Mouse (Mus musculus) monocyte, adult 5-6 weeks (primary cell): ENCODE measurements at regions not wholly inside any gene's neighbourhood (a gene's known extent, or its start where the extent isn't known, plus 50 kb on each side); places are given as distances from the start of the nearest gene placed in this dataset.

ENCODE experiments used
- ATAC-seq: fragments of 153-309, 156-312 bp; replicated peaks from 2 replicates; pipeline ENCODE4 v1.8.0; 2017; ENCODE audit warnings: mild to moderate bottlenecking; ENCODE audit not compliant: low TSS enrichment, insufficient number of reproducible peaks, severe bottlenecking, poor library complexity, low FRiP score

DNA sequence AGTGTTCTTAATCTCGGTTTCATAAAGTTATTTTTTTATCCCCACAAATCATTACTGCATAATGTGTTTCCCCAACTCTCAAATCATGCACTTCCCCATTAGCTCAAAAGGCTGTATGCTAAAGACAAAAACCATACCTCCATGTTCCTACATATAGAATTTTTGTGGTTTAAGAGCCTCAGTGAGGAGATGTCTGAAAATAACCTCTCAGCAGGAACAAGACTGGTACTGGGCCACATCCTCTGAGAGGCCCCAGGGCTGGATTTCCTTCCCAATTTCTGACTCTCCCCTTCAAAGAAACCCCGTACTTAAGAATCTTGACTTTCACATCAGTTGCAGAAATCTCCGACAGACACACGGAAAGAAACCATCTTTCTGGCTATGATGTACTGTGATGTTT is 580.7 kb upstream of the Nox3 start:
- ATAC-seq: peak; percentile 47

DNA sequence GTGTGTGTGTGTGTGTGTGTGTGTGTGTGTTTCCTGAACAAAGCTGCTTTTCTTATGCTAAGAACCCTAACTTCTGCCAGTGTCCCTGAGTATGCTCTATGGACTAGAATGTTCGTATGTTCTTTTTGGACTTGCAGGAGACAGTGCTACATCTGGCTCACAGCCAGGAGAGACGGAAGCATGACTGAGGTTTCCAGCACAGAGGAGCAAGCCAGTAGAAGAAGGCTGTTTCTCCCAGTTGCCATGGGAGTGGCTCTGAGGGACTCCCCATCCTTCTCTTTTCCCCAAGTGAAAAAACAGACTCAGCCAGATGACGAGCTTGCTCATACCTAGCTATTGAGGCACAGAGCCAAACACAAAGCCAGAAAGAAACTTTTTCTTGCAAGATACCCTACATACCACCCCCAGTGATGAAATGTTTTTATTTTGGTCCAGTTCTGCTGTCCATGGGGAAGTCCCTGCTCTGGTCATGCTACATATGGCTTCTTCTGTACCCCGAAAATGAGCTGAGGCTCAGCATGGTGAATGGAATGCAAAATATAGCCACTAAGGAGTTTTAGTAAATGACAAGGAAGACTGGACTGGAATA is 582.3 kb upstream of the Nox3 start:
- ATAC-seq: no peak; the same call in 1 of the 2 replicates

DNA sequence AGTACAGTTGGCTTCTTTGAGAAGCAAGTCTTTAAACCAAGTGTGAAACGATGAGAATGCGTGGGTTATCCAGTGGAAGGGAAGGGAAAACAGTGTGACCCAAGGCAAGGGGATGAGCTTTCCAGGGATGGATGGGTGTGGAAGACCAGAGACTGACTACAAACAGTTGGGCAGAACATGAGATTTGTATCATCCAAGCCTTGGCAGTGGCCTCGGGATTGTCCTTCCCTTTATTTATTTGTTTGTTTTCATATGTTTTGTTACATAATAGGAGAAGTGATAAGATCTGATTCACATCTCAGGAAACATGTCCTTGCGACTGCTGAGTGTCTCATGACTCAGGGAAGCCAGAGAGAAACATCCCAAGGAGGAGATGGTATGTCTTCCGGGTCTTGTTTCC is 585.4 kb upstream of the Nox3 start:
- no peak for ATAC-seq

DNA sequence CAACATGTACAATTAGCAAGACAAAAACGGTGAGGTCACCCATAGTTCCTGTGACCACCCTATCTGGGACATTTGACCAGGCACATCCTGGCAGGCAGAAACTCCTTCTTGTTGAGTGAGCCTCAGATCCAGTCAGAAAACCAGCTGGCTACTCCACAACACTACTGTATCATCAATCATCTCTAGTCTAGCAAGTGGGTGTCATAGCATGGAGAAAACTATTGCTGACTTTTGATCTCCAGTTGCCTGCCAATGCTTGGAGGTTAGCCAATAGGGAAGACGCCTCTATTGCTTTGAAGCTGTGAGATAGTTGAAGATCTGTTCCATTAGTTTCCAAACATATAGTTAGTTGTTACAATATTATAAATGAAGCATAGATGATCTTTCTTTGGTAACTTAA is 595.4 kb upstream of the Nox3 start:
- no peak for ATAC-seq

DNA sequence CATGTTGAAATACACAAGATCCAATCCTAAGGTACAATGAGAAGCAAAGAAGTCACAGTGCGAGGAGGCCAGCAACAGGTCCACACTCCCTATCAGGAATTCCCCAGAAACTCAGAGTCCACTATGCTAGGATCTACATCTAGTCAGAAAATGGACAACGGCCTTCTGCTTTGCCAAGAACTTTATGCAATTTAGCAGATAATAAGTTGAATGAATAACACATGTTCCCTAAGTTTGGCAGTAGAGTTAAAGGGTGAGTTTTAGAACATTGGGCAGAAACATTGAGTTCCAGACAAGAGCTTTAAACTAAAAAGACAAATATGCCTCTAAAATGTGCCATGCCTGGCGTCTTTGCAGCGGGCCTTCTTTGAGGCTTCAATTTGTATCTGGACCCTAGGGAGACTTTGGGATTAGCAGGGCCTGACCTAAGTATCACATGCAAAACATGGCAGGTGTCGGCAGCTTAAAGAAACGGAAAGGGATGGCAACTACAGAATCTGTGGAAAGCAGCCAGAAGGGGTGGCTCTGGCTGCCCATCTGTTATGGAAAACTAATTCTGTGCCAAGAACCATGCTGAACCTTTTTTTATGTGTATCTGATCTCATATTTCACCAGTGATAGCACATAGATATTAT is 600.6 kb upstream of the Nox3 start:
- ATAC-seq: no peak

DNA sequence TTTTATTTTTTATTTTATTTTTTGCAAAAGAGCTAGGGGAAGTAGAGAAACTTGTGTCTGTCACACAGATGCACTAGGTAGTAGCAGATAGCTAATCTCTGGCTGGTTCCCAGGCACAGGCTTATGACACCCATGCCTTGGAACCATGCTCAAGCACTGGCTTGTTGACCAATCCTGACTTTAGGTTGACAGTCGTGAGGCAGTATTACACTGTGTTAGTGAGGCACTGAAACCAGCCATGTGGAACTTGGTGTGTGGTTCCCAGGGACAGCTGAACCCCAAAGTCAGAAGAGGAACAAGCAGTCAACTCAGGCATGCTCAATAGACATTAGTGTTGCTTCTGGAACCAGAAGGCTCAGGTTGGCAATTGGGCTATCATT is 601.1 kb upstream of the Nox3 start:
- ATAC-seq: no peak

DNA sequence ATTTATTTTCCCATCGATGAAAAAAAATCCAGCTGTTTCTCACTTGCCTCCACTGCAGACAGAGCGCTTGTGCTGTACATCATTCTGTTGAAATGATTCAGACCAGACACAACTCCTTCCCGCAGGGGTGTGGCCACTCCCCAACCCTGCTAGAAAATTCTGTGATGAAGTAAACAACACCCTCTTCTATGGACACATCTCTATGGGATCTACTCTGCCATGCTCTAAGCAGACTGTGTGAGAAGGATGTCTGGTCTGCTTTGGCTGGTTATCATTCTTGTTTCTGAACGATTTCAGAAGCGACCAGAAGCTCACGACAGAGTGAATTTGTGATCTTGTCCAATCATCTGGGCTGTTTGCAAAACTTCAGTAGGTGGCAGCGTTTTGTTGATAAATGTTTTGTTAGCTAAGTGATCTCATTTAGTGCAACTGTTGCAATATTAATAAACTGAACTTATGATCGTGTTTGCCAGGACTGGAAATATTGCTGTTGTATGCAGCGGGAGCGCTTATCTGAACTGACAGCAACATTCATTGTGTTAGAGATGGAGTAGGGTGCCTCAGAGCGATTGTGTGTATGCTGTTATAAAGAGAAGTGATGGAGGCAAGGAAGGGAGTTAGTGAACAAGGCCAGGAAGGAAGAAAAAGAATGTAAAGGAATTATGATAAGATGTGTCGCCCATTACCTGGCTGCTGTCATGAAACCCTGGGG is 605.2 kb upstream of the Nox3 start:
- ATAC-seq: no peak

DNA sequence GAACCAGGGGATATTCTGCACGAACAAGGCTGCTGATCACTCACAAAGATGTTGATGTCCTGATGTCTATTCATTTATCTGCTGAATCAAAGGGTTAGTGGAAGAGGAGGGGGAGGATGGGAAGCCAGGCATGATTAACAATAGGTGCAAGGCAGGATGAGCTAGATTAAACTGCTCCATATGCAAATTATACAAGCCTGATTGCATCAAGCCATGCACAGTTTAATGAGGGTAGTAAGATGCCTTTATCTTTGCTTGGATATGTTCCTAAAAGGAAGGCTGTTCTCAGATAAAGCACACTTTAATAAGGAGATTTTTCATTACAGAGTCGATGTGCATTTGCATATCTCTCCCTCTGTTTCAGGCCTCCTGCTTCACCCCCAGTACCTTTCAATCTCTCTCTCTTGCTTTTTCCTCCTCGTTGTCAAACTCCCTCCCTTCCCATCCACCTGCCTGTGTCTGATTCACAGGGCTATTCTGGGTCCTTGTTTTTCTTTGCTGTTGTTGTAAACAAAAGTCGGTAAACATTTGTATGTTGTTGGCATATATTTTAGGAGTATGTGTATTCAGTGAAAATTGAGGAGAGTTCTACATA is 615.8 kb upstream of the Nox3 start:
- ATAC-seq: no peak

DNA sequence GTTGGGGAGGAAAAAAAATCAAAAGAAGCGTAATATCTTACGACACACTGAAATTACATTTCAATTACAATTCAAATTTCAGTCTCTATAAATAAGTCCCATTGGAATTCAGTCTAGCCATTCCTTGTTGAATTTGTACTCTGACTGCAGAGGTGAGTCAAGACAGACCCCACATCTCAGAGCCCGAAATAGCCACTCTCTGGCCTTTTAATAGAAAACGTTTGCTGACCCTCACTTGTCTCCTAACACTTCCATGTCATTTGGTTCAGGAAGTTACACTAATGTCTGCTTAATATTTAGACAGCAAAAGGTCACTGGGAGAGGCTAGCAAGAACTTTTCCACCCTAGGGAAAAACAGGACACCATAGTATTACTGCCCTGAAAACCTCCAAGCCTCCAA is 623.1 kb upstream of the Nox3 start:
- ATAC-seq: no peak

DNA sequence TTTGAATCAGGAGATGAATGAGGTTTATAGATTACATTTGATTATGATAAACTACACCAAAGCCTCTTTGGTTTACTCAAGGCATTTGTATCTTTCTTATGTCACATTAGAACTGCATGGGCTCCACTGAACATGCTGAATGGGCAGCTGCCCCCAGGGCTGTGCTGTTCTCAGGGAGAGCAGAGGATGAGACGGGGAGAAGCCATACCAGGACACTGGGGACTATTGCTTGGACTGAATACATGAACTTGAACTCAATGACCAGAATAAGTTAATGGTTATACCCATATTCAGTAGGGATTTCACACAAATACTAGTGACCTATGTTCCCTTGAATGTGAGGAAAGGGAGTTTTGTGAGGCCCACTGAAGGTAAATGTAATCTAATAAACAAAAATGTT is 632.7 kb upstream of the Nox3 start:
- ATAC-seq: no peak

DNA sequence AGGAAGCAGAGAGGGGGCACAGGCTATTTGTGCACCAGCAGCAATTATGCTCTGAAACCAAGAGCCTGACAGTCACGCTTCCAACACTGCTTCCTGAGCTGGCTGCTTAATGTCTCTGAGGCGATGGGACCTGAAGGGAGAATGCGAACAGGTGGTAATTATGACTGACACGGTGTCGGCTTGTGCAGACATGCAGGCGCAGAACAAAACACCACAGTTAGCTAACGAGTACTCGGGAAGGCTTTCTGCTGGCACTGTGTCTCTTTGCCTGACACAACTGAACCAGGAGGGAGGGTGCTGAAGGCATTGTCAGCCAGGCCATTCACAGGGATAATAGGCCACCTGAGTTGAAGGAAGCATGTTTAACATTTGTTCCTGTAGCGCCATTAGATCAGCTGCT is 635.6 kb upstream of the Nox3 start:
- no peak for ATAC-seq

DNA sequence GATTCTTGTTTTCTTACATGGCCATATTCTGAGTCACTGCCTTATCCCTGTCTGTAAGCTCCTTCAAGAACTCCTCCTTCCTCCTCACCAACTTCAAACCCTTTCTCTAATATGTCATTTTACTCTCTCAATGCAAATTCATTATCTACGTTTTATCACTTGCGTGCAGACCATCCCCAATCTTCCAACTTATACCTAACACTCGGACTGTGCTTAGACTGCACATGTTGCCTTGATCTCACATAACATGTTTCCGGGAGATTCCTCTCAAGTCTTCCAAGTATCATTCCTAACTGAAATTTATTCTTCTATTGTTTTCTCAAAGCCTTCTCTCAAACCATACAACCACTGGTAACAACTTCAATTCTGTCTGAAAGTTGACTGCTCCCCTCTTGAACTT is 637.0 kb upstream of the Nox3 start:
- ATAC-seq: no peak

DNA sequence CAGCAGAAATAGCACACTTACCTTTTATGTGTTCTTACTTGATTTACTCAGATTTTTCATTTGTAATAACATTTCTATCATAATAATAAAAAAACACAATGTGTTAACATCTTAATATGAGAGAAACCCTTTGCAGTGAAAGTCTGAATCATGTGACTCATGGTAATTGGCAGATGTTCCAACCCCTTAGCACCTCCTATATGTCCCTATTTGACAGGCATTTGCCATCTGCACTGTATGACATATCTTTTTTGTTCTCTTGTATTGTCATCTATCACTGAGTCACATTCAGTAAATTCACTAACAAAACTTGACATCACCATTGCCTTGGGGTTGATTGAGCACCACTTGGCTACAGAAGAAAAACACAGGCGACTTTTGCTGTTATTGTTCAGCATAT is 641.1 kb upstream of the Arid1b start:
- ATAC-seq: no peak

DNA sequence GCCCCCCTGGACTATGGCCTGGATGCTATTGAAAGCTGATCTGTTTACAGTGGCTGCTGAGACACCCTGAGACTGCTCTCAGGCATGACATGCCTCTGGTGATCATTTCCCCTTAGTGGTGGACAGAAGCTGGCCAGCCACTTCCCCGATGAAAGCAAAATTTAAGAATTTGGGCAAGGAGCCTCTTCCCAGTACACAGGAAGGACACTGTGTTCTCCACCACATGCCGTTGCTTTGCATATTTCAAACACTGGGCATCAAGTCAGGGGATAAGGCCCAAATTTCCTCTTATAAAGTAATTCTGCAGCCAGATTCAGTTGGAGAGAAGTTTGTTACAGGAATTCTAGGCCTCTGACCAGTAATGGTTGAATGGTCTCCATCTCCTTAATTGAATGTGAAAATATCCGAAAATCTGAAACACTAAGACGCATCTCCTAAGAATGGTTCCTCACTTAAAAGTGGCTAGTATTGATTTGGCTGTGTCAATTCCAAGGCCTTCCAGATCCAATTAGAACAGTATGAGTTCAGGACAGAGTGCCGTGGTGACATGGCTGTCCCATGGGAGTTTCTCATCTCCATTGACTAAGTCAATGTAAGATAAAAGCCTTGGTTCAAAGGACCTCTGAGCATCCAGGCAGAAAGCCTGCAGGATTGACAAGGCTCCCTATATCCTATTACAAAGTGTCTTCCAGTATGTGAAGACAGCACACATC is 638.5 kb upstream of the Arid1b start:
- no peak for ATAC-seq

DNA sequence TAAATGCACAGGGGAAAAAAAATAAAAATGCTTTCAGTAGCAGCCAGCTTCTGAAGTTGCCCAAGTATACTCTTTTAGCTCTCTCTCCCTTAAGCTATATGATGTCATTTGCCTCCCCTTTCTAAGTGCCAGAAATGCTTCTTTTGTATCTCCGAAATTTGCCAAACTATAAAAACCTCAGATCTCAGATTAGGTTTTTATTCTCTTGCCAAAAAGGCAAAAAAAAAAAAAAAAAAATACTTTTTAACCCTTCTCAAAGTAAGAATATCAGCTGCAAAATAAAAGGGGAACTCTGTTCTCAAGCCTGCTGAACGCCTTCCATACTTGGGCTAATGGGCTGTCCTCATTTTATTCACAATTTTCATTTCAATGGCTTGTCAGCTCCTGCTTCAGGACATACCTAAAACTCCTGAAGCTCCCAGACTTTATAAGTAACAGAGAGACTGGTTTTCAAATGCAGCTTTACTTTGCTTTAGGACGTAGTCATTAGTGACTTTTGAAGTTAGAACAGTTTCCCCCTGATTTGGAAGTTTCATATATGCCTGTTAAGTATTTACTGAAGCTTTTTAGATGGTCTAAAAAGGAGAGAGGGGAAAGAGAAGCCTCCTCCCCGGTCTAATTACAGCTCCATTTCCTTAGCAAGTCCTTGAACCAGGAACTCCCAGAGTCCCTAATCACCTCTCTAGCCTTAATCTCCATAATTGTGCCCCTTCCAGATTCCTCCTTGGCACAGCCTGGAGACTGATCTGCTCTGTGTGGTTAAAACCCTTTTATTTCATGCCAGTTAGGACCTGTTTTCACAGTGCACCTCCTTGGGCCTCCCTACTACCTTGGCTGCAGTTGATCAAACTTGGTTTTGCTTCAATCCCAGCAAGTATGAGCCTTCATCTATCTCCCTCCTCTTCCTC is 633.5 kb upstream of the Arid1b start:
- no peak for ATAC-seq

DNA sequence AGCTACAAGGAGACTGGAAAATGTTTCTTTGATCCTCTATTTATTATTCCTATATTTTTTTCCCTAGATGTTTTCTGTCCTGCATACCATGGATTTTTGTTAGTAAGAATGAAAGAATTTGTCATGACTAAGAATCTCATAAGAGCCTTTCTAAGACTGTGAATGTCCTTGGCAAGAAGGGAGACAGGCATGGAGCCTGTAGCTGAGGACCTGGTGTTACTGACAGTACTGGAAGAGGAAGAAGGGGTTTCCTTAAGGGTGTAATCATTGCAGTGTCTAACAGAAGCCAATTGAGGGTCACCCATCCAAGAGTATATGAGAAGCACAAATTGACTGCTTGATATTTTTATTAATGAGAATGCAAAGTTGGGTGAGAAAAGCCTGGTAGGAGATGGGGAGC is 628.3 kb upstream of the Arid1b start:
- no peak for ATAC-seq

DNA sequence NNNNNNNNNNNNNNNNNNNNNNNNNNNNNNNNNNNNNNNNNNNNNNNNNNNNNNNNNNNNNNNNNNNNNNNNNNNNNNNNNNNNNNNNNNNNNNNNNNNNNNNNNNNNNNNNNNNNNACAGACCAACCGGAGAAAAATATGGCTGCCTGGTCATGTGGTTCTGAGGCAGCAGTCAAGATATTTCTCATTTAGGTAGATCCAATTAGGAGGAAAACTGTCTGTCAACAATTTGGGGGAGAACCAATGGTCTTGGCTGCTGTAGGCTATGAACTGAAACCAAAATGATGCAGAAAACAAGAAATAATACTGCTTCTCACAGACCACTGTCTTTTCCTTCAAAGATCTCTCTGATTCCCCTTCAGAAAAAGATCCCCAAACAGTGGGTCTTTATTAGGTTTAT is 613.7 kb upstream of the Arid1b start:
- ATAC-seq: no peak

DNA sequence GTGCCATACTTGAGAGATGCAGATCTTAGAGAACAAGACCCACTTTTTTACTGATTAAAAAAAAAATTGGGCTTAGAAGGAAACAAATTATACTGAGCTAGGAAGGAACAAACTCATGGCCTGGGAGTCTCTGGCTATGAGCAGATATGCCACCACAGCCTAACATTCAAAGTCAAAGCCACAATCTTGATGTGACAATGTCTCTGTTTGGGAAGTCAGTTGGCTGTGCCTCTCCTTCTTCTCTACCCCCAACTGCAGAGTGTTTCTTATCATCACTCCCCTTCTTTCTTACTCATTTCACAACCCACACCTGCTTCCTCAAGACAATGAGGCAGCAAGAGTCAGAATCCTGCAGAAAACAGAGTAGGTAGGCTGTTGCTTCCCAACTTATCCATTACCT is 613.3 kb upstream of the Arid1b start:
- no peak for ATAC-seq
